Mouse (Mus musculus) stomach, postnatal 0 days (tissue): Measurements from ENCODE around the gene Uba5. TPM values are rescaled to one million over a fixed set of nuclear protein-coding genes. Genes with fewer than 3 reads are reported as not detected.

ENCODE experiments used
- ATAC-seq: fragments of 200-750 bp; cut with Nextera tagmentation; 2 replicates; pipeline ENCODE4 v1.8.0; 2017; ENCODE audit not compliant: low FRiP score, low TSS enrichment
- DNase-seq: peaks from one replicate; pipeline ENCODE4 v3.0.0-alpha.2; 2016; ENCODE audit warnings: low spot score
- H3K27ac ChIP-seq: fragments of 300-500 bp; sonication (generic); replicated peaks from 2 replicates; pipeline ENCODE4 v1.5.1; 2014; ENCODE audit warnings: mild to moderate bottlenecking, control low read depth
- H3K27me3 ChIP-seq: fragments of 300-500 bp; sonication (generic); 2 replicates; pipeline ENCODE4 v1.6.1; 2014; ENCODE audit warnings: low read length; ENCODE audit not compliant: control insufficient read depth, insufficient read depth
- H3K36me3 ChIP-seq: fragments of 300-500 bp; sonication (generic); 2 replicates; pipeline ENCODE4 v1.6.1; 2014; ENCODE audit warnings: low read length, mixed read lengths; ENCODE audit not compliant: control insufficient read depth, insufficient read depth
- H3K4me1 ChIP-seq: fragments of 300-500 bp; sonication (generic); replicated peaks from 2 replicates; pipeline ENCODE4 v1.6.1; 2014; ENCODE audit warnings: antibody characterized with exemption; ENCODE audit not compliant: control insufficient read depth, insufficient read depth
- H3K4me2 ChIP-seq: fragments of 300-500 bp; sonication (generic); replicated peaks from 2 replicates; pipeline ENCODE4 v1.6.1; 2014; ENCODE audit warnings: low read depth, mild to moderate bottlenecking, control low read depth, moderate library complexity
- H3K4me3 ChIP-seq: fragments of 300-500 bp; sonication (generic); 2 replicates; pipeline ENCODE4 v1.5.1; 2014; ENCODE audit warnings: low read depth, low read length, control low read depth
- H3K9ac ChIP-seq: fragments of 300-500 bp; sonication (generic); 2 replicates; pipeline ENCODE4 v1.6.1; 2014; ENCODE audit warnings: mild to moderate bottlenecking, low read length, control low read depth, mixed read lengths
- H3K9me3 ChIP-seq: fragments of 300-500 bp; sonication (generic); 2 replicates; pipeline ENCODE4 v1.6.1; 2016; ENCODE audit warnings: low read length; ENCODE audit not compliant: control insufficient read depth
- CTCF ChIP-seq: IDR thresholded peaks from 2 replicates; pipeline ENCODE4 v1.5.1; 2016; ENCODE audit warnings: antibody characterized with exemption, low read depth, mild to moderate bottlenecking, moderate library complexity
- EP300 ChIP-seq: optimal IDR thresholded peaks from 2 replicates; pipeline ENCODE3; 2016; ENCODE audit warnings: antibody characterized with exemption
- WGBS: fragments of 180-500 bp; shearing (Covaris S2); extraction: QIAGEN DNeasy Blood & Tissue Kit; methylation state at CpG from one replicate; pipeline ENCODE4 v1.1.7; 2014; 5-methylcytosine and 5-hydroxymethylcytosine counted together
- polyA plus RNA-seq: library from polyadenylated mRNA; unstranded; fragments of >200 nt; fragmentation: Nextera tagmentation; extraction: Ambion mirVana; gene quantifications from 2 replicates; pipeline ENCODE4 v1.2.1, GENCODE M21; 2015

Gene Uba5
- polyA plus RNA-seq, 1 experiment from 2014 or later, result 42.4 TPM

DNA sequence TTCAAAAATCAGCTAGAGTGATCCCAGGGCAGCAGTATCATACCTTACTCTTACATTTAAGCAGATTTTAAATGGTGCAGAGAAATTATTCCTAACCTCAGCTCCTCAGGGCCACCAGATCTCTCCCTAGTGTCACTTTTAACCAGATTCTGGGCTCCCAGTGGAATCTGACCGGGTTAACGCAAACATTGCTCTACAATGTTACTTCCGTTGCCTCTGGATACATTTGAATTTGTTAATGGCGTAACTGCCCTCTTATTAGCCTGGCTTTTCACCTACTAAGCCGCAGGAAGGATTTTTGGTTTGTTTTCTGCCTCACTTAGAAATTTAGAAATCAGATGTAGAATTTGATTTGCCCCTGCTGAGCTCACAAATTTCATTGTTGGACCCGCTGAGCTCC, 28.2 kb downstream of the Uba5 start:
- Histone ChIP-seq H3K27ac (no peak overlapping the region), H3K36me3 (peaks cover 16% of the 10 kb centered on the region; the same call in 1 of the 2 replicates), H3K9ac (no peak overlapping the region), H3K4me2 (no peak overlapping the region), H3K4me3 (no peak overlapping the region), H3K27me3 (no peaks in the 10 kb centered on the region), H3K4me1 (no peaks in the 10 kb centered on the region), H3K9me3 (no peaks in the 10 kb centered on the region)
- no peak for TF ChIP-seq EP300
- TF ChIP-seq CTCF, result no peak
- 61% methylated on average over 6 of the region's 6 CpGs for WGBS
- DNase-seq, result no peak
- ATAC-seq, result no peak

DNA sequence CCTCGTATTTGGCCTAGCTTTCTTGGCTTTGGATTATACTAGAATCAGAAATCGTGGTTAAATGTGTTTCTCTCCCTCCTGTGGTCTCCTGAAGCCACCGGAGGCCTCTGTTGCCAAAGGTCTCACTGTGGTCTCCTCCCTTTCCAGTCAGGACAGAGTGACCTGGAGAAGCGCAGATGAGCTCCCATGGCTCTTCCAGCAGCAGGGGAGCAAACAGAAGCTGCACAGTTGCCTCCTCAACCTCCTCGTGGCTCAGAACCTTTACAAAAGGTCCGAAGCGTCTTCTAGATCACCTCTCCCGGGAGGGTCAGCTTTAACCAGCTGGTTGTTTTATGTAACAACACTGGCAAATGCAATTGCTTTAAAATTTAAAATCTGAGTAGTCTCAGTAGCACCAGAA, 28.7 kb downstream of the Uba5 start:
- H3K36me3 ChIP-seq, result peaks cover 14% of the 10 kb centered on the region; the same call in 1 of the 2 replicates
- H3K4me3 ChIP-seq, result no peak overlapping the region
- no peaks in the 10 kb centered on the region for H3K27me3 ChIP-seq
- H3K9me3 ChIP-seq, result no peaks in the 10 kb centered on the region
- WGBS, result 77% methylated on average over 8 of the region's 8 CpGs
- TF ChIP-seq EP300, result no peak
- no peak for TF ChIP-seq CTCF
- H3K4me1 ChIP-seq, result no peaks in the 10 kb centered on the region
- DNase-seq, result no peak
- ATAC-seq, result no peak
- no peak overlapping the region for H3K4me2 ChIP-seq
- H3K9ac ChIP-seq, result no peak overlapping the region
- H3K27ac ChIP-seq, result no peak overlapping the region

DNA sequence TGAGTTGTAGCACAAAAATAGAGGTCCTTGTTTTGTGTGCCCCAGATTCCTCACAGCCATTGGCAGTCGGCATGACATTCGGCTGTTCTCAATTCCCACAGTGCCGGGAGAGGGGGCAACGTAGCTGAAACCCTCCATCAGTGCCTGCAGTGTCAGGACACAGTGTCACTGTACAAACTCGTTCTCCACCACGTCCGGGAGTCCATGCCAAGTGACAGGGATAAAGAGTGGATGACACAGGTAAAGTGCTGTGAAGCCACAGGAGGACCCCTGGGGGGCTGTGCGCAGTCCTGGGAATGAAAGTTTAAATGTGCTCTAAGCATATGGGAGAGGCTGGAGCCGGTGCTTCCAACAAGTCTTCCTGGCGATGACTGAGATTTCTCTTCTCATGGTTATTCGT, 33.1 kb downstream of the Uba5 start:
- Histone ChIP-seq H3K9me3 (no peaks in the 10 kb centered on the region), H3K27ac (no peak overlapping the region), H3K27me3 (no peaks in the 10 kb centered on the region), H3K4me3 (no peak overlapping the region), H3K4me2 (no peak overlapping the region), H3K4me1 (no peaks in the 10 kb centered on the region), H3K9ac (no peak overlapping the region), H3K36me3 (peaks cover 8% of the 10 kb centered on the region; the same call in 1 of the 2 replicates)
- WGBS, result 87% methylated on average over 11 of the region's 11 CpGs
- no peak for TF ChIP-seq CTCF
- TF ChIP-seq EP300, result no peak
- no peak for DNase-seq
- ATAC-seq, result no peak

DNA sequence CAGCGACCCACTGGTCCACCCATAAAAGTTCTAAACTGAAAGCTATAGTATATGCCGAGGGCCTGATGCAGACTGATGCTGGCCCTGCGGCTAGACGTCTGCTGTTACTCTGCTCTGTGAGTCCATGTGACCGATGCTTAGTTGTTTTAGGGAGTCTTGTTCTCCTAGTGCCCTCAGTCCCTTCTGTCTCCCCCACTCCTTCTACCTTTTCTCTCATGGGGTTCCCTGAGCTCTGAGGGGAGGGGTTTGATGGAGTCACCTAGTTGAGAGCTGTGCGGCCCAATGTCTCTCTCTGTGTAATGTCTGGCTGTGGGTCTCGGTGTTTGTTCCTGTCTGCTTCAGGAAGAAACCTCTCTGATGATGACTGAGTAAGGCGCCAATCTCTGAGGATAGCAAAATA, 35.7 kb downstream of the Uba5 start:
- no peak for DNase-seq
- peaks cover 11% of the 10 kb centered on the region; the same call in 1 of the 2 replicates for H3K36me3 ChIP-seq
- 99% methylated on average over 8 of the region's 8 CpGs for WGBS

DNA sequence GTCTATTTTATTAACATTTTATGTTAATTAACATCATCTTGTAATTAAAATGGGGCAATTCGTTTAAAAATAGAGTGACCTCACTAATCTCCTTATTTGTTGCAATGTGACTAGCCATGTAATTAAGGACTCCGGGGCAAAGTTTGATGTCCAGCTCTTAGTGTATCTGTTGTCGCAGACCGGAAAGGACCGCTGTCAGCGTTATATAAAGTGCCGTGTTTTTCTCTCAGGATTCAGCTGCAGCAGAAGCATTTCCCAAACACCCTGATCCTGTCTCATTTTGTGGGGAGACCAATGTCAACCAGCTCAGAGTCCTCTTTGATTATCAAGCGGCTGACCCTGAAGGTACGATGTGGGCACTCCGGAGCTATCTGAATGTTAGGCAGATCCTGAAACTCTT, 41.9 kb downstream of the Uba5 start:
- Histone ChIP-seq H3K4me2 (no peak overlapping the region), H3K27ac (no peak overlapping the region), H3K9ac (no peak overlapping the region), H3K4me3 (no peak overlapping the region), H3K9me3 (no peaks in the 10 kb centered on the region), H3K27me3 (no peaks in the 10 kb centered on the region), H3K4me1 (no peaks in the 10 kb centered on the region), H3K36me3 (peaks cover 6% of the 10 kb centered on the region; the same call in 1 of the 2 replicates)
- TF ChIP-seq CTCF (no peak), EP300 (no peak)
- DNase-seq (no peak), ATAC-seq (no peak)
- WGBS, result 93% methylated on average over 10 of the region's 10 CpGs

More for the DNA sequence above, 35.7 kb downstream of the Uba5 start:
- no peak for ATAC-seq
- Histone ChIP-seq H3K27me3 (no peaks in the 10 kb centered on the region), H3K4me2 (no peak overlapping the region), H3K9me3 (no peaks in the 10 kb centered on the region), H3K9ac (no peak overlapping the region), H3K4me3 (no peak overlapping the region), H3K27ac (no peak overlapping the region), H3K4me1 (no peaks in the 10 kb centered on the region)
- no peak for TF ChIP-seq CTCF
- TF ChIP-seq EP300, result no peak

DNA sequence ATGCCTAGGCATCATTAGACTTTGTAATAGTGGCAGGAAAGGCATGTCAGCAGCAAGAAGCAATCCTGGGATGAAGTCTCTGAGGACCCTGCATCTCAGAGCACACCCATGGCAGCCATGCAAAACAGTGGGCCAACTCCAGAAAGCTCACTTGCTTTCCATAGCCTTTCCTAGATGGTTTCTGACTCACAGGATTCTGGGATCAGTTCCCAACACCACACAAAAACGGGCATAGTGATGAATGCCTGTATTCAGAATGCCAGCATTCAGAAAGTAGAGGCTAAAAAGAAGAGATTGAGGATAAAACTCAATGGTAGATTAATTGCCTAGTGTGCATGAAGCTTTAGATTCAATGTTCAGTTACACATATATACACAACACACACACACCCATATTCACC, 48.4 kb downstream of the Uba5 start:
- Histone ChIP-seq H3K4me1 (no peaks in the 10 kb centered on the region), H3K4me2 (no peak overlapping the region), H3K27ac (no peak overlapping the region), H3K9ac (no peak overlapping the region), H3K36me3 (no peaks in the 10 kb centered on the region; the same call in 1 of the 2 replicates), H3K9me3 (no peaks in the 10 kb centered on the region), H3K4me3 (no peak overlapping the region), H3K27me3 (no peaks in the 10 kb centered on the region)
- 67% methylated on average over 1 of the region's 1 CpGs for WGBS
- no peak for DNase-seq
- no peak for ATAC-seq
- TF ChIP-seq EP300 (no peak), CTCF (no peak)
